Mouse (Mus musculus) embryonic facial prominence, embryonic 10.5 days (tissue): ENCODE results near the gene Cacna1a. TPM values are rescaled to one million over a fixed set of nuclear protein-coding genes. Genes with fewer than 3 reads are reported as not detected.

Source experiments
- DNase-seq: peaks from one replicate; pipeline ENCODE4 v3.0.0-alpha.2; 2017; ENCODE audit warnings: low spot score
- H3K27ac ChIP-seq: fragments of 300-500 bp; sonication (generic); replicated peaks from 2 replicates; pipeline ENCODE4 v1.5.1; 2016; ENCODE audit warnings: mild to moderate bottlenecking
- H3K27me3 ChIP-seq: fragments of 300-500 bp; sonication (generic); replicated peaks from 2 replicates; pipeline ENCODE4 v1.6.1; 2016; ENCODE audit warnings: low read depth, mild to moderate bottlenecking; ENCODE audit not compliant: poor library complexity, severe bottlenecking
- H3K36me3 ChIP-seq: fragments of 300-500 bp; sonication (generic); replicated peaks from 2 replicates; pipeline ENCODE4 v1.6.1; 2016; ENCODE audit warnings: mild to moderate bottlenecking, moderate library complexity
- H3K4me1 ChIP-seq: fragments of 300-500 bp; sonication (generic); 2 replicates; pipeline ENCODE4 v1.6.1; 2016
- H3K4me3 ChIP-seq: fragments of 300-500 bp; sonication (generic); 2 replicates; pipeline ENCODE4 v1.5.1; 2016; ENCODE audit warnings: mild to moderate bottlenecking, moderate library complexity
- H3K9me3 ChIP-seq: fragments of 300-500 bp; sonication (generic); 2 replicates; pipeline ENCODE4 v1.6.1; 2016; ENCODE audit warnings: mild to moderate bottlenecking
- WGBS: fragments of 180-500 bp; shearing (Covaris S2); methylation state at CpG from one replicate; pipeline ENCODE4 v1.1.7; 2016; 5-methylcytosine and 5-hydroxymethylcytosine counted together
- polyA plus RNA-seq: library from polyadenylated mRNA; unstranded; fragments of >200 nt; fragmentation: Nextera tagmentation; extraction: Ambion mirVana; gene quantifications from 2 replicates; pipeline ENCODE4 v1.2.1, GENCODE M21; 2016

Cacna1a gene
- polyA plus RNA-seq, 1 experiment from 2014 or later, result 5.5 TPM

DNA sequence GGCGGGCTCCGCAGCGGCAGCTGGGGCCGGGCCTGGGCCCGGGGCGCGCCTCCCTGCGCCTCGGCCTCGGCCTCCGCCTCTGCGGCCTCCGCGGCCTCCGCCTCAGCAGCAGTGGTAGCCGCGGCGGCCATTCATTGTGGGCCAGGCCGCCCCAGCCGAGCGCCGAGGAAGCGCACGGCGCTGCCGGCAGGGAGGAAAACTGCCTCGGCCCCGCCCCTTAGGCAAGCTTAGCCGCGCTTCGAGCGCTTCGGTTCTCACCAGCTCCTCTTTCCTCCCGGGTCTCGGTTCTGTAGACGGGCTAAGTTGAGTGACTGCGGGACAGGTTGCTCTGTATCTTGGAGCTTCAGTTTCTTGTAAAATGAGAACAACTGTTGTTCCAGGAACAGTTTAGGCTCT, 299.5 kb downstream of the Cacna1a start, which contains the start of gene Nacc1:
TSS of gene Nacc1 (minus strand) at position 158 of the 396 bp plus-strand sequence.
- H3K27ac ChIP-seq, result peak within 1 kb of the TSS; percentile 99
- peaks cover 51% of the 10 kb centered on the region for H3K4me1 ChIP-seq
- peak within 1 kb of the TSS; percentile 80 for H3K4me3 ChIP-seq
- no peaks in the 10 kb centered on the region for H3K9me3 ChIP-seq
- WGBS, result 0% methylated on average over 34 of the region's 37 CpGs
- peaks cover 47% of the 10 kb centered on the region for H3K36me3 ChIP-seq
- no peaks in the 10 kb centered on the region for H3K27me3 ChIP-seq
- peak; percentile 92 for DNase-seq

- Histone ChIP-seq H3K4me1 (peaks cover 51% of the 10 kb centered on the region), H3K27ac (peak overlapping the region; percentile 87), H3K36me3 (peaks cover 47% of the 10 kb centered on the region), H3K4me3 (peak overlapping the region; percentile 80), H3K27me3 (no peaks in the 10 kb centered on the region), H3K9me3 (no peaks in the 10 kb centered on the region)
- under 1% methylated on average over 47 of the region's 47 CpGs for WGBS
- peak; percentile 89 for DNase-seq
Measured at GRCm38 (mm10) chr8:84689091-84689915, 301.1 kb downstream of the Cacna1a start.

Other genes starting within 250 kb of the Cacna1a start
- 20.4 and 21.0 TPM in 2 replicates for gene Cc2d1a, start 240.5 kb upstream of the Cacna1a start, polyA plus RNA-seq
- gene 4930432K21Rik, start 240.4 kb upstream of the Cacna1a start, polyA plus RNA-seq, result 1.5 and 1.8 TPM in 2 replicates
- gene Nanos3, start 203.2 kb upstream of the Cacna1a start, polyA plus RNA-seq, result 2.4 and 3.5 TPM in 2 replicates
- 37.2 and 41.7 TPM in 2 replicates for gene Zswim4, start 151.4 kb upstream of the Cacna1a start, polyA plus RNA-seq
- 409 and 427 TPM in 2 replicates for gene D8Ertd738e, start 138.7 kb upstream of the Cacna1a start, polyA plus RNA-seq
- gene Mri1, start 131.1 kb upstream of the Cacna1a start, polyA plus RNA-seq, result 64.0 and 64.2 TPM in 2 replicates
- gene Ccdc130, start 118.1 kb upstream of the Cacna1a start, polyA plus RNA-seq, result 21.9 and 24.6 TPM in 2 replicates